Mouse (Mus musculus): ENCODE data around the gene Fgfr1op2. TPM values are rescaled to one million over a fixed set of nuclear protein-coding genes. Genes with fewer than 3 reads are reported as not detected.

The Fgfr1op2 gene
- 89.5 and 91.2 TPM in 2 replicates for polyA plus RNA-seq (2015; fragmentation: Nextera tagmentation; extraction: Ambion mirVana)

GRCm38 (mm10) chr6:146576903-146577302, at the start of gene Fgfr1op2:
Fgfr1op2 (plus strand) TSS chr6:146577203.
- peak within 1 kb of the TSS; percentile 94 for H3K9ac ChIP-seq
- peak within 1 kb of the TSS; percentile 94 for H3K27ac ChIP-seq
- no peaks in the 10 kb centered on the region for H3K9me3 ChIP-seq
- WGBS: under 1% methylated on average over 13 of the region's 13 CpGs
- peak within 1 kb of the TSS; percentile 82 for H3K4me3 ChIP-seq (replicated peaks)
- H3K4me2 ChIP-seq (replicated peaks): peak within 1 kb of the TSS; percentile 76
- ATAC-seq: no peak
- no peaks in the 10 kb centered on the region for H3K27me3 ChIP-seq (replicated peaks)
- H3K4me1 ChIP-seq (replicated peaks): no peaks in the 10 kb centered on the region
- no peaks in the 10 kb centered on the region for H3K36me3 ChIP-seq

GRCm38 (mm10) chr6:146527537-146527936, 49.5 kb upstream of the Fgfr1op2 start:
- H3K9me3 ChIP-seq: no peaks in the 10 kb centered on the region
- no peak overlapping the region for H3K4me3 ChIP-seq (replicated peaks)
- peaks cover 10% of the 10 kb centered on the region; the same call in 1 of the 2 replicates for H3K4me1 ChIP-seq (replicated peaks)
- H3K27me3 ChIP-seq (replicated peaks): no peaks in the 10 kb centered on the region
- WGBS: 78% methylated on average over 2 of the region's 2 CpGs
- H3K9ac ChIP-seq: no peak overlapping the region
- no peak overlapping the region for H3K4me2 ChIP-seq (replicated peaks)
- no peak for ATAC-seq
- H3K27ac ChIP-seq: no peak overlapping the region
- H3K36me3 ChIP-seq: no peaks in the 10 kb centered on the region

GRCm38 (mm10) chr6:146530363-146530762, 46.6 kb upstream of the Fgfr1op2 start:
- no peak overlapping the region for H3K4me2 ChIP-seq (replicated peaks)
- no peaks in the 10 kb centered on the region for H3K36me3 ChIP-seq
- 19% methylated on average over 7 of the region's 7 CpGs for WGBS
- ATAC-seq: peak; percentile 71
- H3K27ac ChIP-seq: no peak overlapping the region
- no peak overlapping the region for H3K4me3 ChIP-seq (replicated peaks)
- no peak overlapping the region for H3K9ac ChIP-seq
- H3K27me3 ChIP-seq (replicated peaks): no peaks in the 10 kb centered on the region
- H3K4me1 ChIP-seq (replicated peaks): peaks cover 10% of the 10 kb centered on the region; the same call in 1 of the 2 replicates
- no peaks in the 10 kb centered on the region for H3K9me3 ChIP-seq

GRCm38 (mm10) chr6:146530769-146531168, 46.2 kb upstream of the Fgfr1op2 start:
- H3K27me3 ChIP-seq (replicated peaks): no peaks in the 10 kb centered on the region
- peak; percentile 92 for ATAC-seq
- WGBS: 23% methylated on average over 5 of the region's 5 CpGs
- no peak overlapping the region for H3K27ac ChIP-seq
- H3K9ac ChIP-seq: no peak overlapping the region
- H3K36me3 ChIP-seq: no peaks in the 10 kb centered on the region
- no peak overlapping the region for H3K4me2 ChIP-seq (replicated peaks)
- peaks cover 10% of the 10 kb centered on the region; the same call in 1 of the 2 replicates for H3K4me1 ChIP-seq (replicated peaks)
- H3K9me3 ChIP-seq: no peaks in the 10 kb centered on the region
- no peak overlapping the region for H3K4me3 ChIP-seq (replicated peaks)

- Histone ChIP-seq H3K27me3 (replicated peaks) (no peaks in the 10 kb centered on the region), H3K9ac (no peak overlapping the region), H3K9me3 (no peaks in the 10 kb centered on the region), H3K36me3 (no peaks in the 10 kb centered on the region), H3K27ac (no peak overlapping the region), H3K4me3 (replicated peaks) (no peak overlapping the region), H3K4me2 (replicated peaks) (no peak overlapping the region), H3K4me1 (replicated peaks) (peaks cover 10% of the 10 kb centered on the region; the same call in 1 of the 2 replicates)
- 89% methylated on average over 4 of the region's 4 CpGs for WGBS
- no peak for ATAC-seq
Observed at GRCm38 (mm10) chr6:146533146-146533545, 43.9 kb upstream of the Fgfr1op2 start.

- WGBS: 94% methylated on average over 5 of the region's 5 CpGs
- no peak overlapping the region for H3K4me2 ChIP-seq (replicated peaks)
- no peak overlapping the region for H3K27ac ChIP-seq
- ATAC-seq: no peak
- H3K4me3 ChIP-seq (replicated peaks): no peak overlapping the region
- peaks cover 5% of the 10 kb centered on the region; the same call in 1 of the 2 replicates for H3K4me1 ChIP-seq (replicated peaks)
- H3K9me3 ChIP-seq: no peaks in the 10 kb centered on the region
- H3K27me3 ChIP-seq (replicated peaks): no peaks in the 10 kb centered on the region
- no peaks in the 10 kb centered on the region for H3K36me3 ChIP-seq
- H3K9ac ChIP-seq: no peak overlapping the region
Observed at GRCm38 (mm10) chr6:146535501-146535900, 41.5 kb upstream of the Fgfr1op2 start.

- Histone ChIP-seq H3K9ac (no peak overlapping the region), H3K4me3 (replicated peaks) (no peak overlapping the region), H3K4me2 (replicated peaks) (no peak overlapping the region), H3K4me1 (replicated peaks) (no peaks in the 10 kb centered on the region), H3K27ac (no peak overlapping the region), H3K9me3 (no peaks in the 10 kb centered on the region), H3K27me3 (replicated peaks) (no peaks in the 10 kb centered on the region), H3K36me3 (no peaks in the 10 kb centered on the region)
- ATAC-seq: peak; percentile 65
- 52% methylated on average over 4 of the region's 4 CpGs for WGBS
Observed at GRCm38 (mm10) chr6:146537111-146537510, 39.9 kb upstream of the Fgfr1op2 start.

GRCm38 (mm10) chr6:146538071-146538470, 38.9 kb upstream of the Fgfr1op2 start:
- Histone ChIP-seq H3K4me1 (replicated peaks) (no peaks in the 10 kb centered on the region), H3K27me3 (replicated peaks) (no peaks in the 10 kb centered on the region), H3K36me3 (no peaks in the 10 kb centered on the region), H3K9me3 (no peaks in the 10 kb centered on the region), H3K9ac (no peak overlapping the region), H3K27ac (no peak overlapping the region), H3K4me2 (replicated peaks) (no peak overlapping the region), H3K4me3 (replicated peaks) (no peak overlapping the region)
- ATAC-seq: no peak
- 46% methylated on average over 2 of the region's 2 CpGs for WGBS

- 66% methylated on average over 4 of the region's 4 CpGs for WGBS
- no peak overlapping the region for H3K9ac ChIP-seq
- no peak for ATAC-seq
Observed at GRCm38 (mm10) chr6:146538661-146539060, 38.3 kb upstream of the Fgfr1op2 start.

GRCm38 (mm10) chr6:146540386-146540785, 36.6 kb upstream of the Fgfr1op2 start:
- ATAC-seq: no peak
- Histone ChIP-seq H3K9me3 (no peaks in the 10 kb centered on the region), H3K4me1 (replicated peaks) (no peaks in the 10 kb centered on the region)

More at GRCm38 (mm10) chr6:146538661-146539060, 38.3 kb upstream of the Fgfr1op2 start:
- Histone ChIP-seq H3K4me2 (replicated peaks) (no peak overlapping the region), H3K27ac (no peak overlapping the region), H3K4me1 (replicated peaks) (no peaks in the 10 kb centered on the region), H3K36me3 (no peaks in the 10 kb centered on the region), H3K9me3 (no peaks in the 10 kb centered on the region), H3K27me3 (replicated peaks) (no peaks in the 10 kb centered on the region), H3K4me3 (replicated peaks) (no peak overlapping the region)

GRCm38 (mm10) chr6:146544622-146545021, 32.4 kb upstream of the Fgfr1op2 start:
- Histone ChIP-seq H3K27me3 (replicated peaks) (no peaks in the 10 kb centered on the region), H3K27ac (no peak overlapping the region), H3K9ac (no peak overlapping the region), H3K9me3 (no peaks in the 10 kb centered on the region), H3K4me2 (replicated peaks) (no peak overlapping the region), H3K36me3 (0 out of 2 replicates have a peak, but pooled peaks cover 3% of the 10 kb centered on the region), H3K4me3 (replicated peaks) (no peak overlapping the region), H3K4me1 (replicated peaks) (no peaks in the 10 kb centered on the region)
- no peak for ATAC-seq
- WGBS: 83% methylated on average over 1 of the region's 1 CpGs

More at GRCm38 (mm10) chr6:146540386-146540785, 36.6 kb upstream of the Fgfr1op2 start:
- Histone ChIP-seq H3K4me2 (replicated peaks) (no peak overlapping the region), H3K9ac (no peak overlapping the region), H3K36me3 (0 out of 2 replicates have a peak, but pooled peaks cover 3% of the 10 kb centered on the region), H3K27ac (no peak overlapping the region), H3K27me3 (replicated peaks) (no peaks in the 10 kb centered on the region), H3K4me3 (replicated peaks) (no peak overlapping the region)
- WGBS: 81% methylated on average over 3 of the region's 3 CpGs

- H3K36me3 ChIP-seq: peaks cover 6% of the 10 kb centered on the region
- ATAC-seq: no peak
- H3K4me1 ChIP-seq (replicated peaks): no peaks in the 10 kb centered on the region
- H3K4me3 ChIP-seq (replicated peaks): no peak overlapping the region
- H3K4me2 ChIP-seq (replicated peaks): no peak overlapping the region
- H3K27me3 ChIP-seq (replicated peaks): no peaks in the 10 kb centered on the region
- no peaks in the 10 kb centered on the region for H3K9me3 ChIP-seq
- H3K9ac ChIP-seq: no peak overlapping the region
- H3K27ac ChIP-seq: no peak overlapping the region
- 80% methylated on average over 5 of the region's 5 CpGs for WGBS
Observed at GRCm38 (mm10) chr6:146545289-146545865, 31.6 kb upstream of the Fgfr1op2 start.

- ATAC-seq: no peak
- Histone ChIP-seq H3K4me2 (replicated peaks) (no peak overlapping the region), H3K4me1 (replicated peaks) (no peaks in the 10 kb centered on the region), H3K9ac (no peak overlapping the region), H3K27ac (no peak overlapping the region), H3K4me3 (replicated peaks) (no peak overlapping the region), H3K36me3 (peaks cover 22% of the 10 kb centered on the region), H3K27me3 (replicated peaks) (no peaks in the 10 kb centered on the region), H3K9me3 (no peaks in the 10 kb centered on the region)
- 81% methylated on average over 2 of the region's 2 CpGs for WGBS
Observed at GRCm38 (mm10) chr6:146550421-146550820, 26.6 kb upstream of the Fgfr1op2 start.
